Mouse (Mus musculus) spleen, embryonic (tissue): ENCODE data around the gene Kat5.

ENCODE experiments used
- CTCF ChIA-PET: fragments of 350-600 bp; sonication (Branson Sonifier 250); formaldehyde crosslinking; loops from one replicate; lab custom pipeline; 2022; lab: Charles Lee

Kat5 gene

GRCm38 (mm10) chr19:5609547-5610404 is at the start of gene Kat5:
Kat5 (minus strand) TSS chr19:5610237.
- CTCF ChIA-PET: interaction anchor here (0.9 kb wide), 1 partner anchor 41 kb away, joined by 3 read pairs; no protein-coding TSS in a partner anchor

- CTCF ChIA-PET: no interaction called here
Measured at GRCm38 (mm10) chr19:5654720-5655298, 44.8 kb upstream of the Kat5 start.

- CTCF ChIA-PET: no interaction called here
Measured at GRCm38 (mm10) chr19:5653969-5654719, 44.1 kb upstream of the Kat5 start.

DNA sequence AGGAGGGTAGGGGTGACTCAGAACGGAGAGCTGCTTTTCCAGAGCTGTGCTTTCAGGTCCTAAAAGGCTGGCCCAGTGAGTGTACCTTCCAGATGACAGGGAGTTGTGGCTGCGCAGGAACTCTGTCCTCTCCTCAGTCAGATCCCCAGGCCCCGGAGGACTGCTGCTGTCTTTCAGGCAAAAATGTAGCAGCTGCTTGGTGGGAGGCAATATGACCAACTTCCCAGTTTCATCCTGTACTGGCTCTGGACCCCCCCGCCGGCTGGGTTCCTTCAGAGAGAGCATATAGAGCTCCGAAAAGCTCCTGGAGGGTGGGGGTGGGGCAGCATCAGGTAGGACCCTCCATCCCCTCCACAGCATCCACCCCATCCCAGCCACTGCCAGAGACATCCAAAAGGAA is 42.5 kb upstream of the Kat5 start:
- CTCF ChIA-PET: no interaction called here

DNA sequence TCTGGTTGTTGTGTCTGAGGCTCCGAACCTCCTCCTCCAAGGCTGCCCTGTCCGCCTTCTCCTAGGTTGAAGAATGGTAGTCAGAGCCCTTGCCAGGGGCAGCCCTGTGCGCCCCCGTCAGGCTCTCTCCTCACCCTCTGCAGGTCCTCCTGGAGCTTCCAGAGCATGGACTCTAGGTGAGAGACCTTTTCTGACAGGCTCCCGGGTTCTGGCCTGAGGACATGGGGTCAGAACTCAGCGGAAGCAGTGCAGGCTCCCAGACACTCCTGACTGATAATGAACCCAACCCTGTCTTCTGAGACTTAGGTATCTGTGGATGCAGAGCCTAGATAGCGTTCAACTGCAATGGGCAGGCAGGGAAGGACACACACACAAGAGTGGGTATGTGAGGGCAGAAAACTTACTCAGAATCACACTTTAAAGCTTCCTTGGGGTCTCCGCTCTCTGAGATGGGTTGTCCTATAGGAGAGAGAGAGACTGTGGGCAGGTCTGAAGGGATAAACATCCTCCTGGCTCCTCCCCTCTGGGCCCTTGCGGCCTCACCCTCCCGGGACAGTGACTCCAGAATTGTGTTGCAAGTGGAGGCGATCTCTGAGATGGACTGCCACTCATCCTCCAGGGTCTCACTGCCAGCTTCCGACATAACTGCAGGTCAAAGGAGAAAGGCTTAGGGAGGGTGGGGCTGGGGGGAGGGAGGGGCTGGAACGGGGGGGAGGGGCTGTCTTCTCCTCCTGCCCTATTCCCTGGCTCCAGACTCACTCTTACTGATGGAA is 41.7 kb upstream of the Kat5 start:
- CTCF ChIA-PET: no interaction called here

GRCm38 (mm10) chr19:5649298-5649741 is 39.3 kb upstream of the Kat5 start:
- CTCF ChIA-PET: interaction anchor here (0.6 kb wide), 1 partner anchor 1625 kb away, joined by 3 read pairs; no protein-coding TSS in a partner anchor

DNA sequence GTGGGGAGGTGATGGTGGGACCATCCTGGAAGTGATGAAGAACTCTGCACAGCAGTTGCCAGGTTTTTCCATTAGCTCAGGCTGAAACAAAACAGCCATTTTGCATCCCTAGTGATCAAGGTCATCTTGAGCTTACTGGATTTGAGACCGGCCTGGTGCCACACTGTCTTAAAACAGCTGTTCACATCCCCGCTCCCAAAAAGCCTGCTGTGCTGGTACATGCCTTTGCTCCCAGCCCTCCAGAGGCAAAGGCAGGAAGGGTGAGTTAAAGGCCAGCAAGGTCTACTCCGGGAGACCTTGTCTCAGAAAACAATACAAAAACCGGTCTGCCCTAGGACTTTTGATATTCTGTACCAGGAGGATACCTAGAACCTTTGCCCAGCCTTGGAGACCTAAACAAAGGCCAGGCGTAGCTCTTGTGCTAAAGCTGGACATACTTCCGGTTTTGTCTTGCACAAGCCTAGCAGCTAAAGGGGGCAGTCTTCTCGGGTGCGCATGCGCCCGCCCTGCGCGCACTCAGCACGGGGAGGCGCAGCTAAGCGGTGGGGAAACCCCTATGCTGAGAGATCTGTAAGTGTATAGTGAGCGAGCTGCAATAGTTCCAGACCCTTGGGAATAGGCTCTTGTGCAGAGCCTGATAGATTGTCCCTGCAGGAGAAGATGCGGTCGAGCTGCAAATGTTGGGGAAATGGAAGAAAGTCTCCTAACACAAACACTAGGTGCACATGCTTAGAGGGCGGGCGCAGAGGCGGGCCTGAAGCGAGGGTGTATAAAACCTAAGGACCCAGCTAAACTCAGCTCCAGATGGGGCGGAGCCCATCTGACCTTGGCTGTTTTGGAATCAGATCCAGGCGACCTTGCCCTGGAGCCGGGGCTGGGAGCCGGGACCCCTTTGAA is 38.6 kb upstream of the Kat5 start:
- CTCF ChIA-PET: interaction anchor here (0.5 to 0.6 kb wide), 2 partner anchors 11 to 1626 kb away, joined by 3 read pairs; no protein-coding TSS in a partner anchor

DNA sequence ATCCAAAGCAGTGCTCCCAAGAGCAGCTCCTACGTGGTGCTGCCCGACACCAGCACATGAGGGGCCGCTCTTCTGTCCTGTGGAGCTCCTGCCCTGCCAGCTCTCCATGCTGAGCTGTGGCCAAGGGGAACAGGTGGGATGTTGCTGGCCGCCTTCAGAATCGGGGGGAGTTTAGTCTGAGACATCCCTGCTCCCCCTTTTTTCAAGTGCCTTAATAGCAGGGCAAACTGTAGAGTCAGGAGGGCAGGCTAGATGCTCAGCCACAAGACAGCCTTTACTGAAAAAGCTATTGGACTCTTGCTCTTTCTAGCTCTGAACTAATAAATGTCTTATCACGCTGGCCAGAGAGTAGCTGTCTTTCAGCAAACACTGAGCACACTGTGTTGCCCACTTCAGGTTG is 37.8 kb upstream of the Kat5 start:
- CTCF ChIA-PET: no interaction called here

DNA sequence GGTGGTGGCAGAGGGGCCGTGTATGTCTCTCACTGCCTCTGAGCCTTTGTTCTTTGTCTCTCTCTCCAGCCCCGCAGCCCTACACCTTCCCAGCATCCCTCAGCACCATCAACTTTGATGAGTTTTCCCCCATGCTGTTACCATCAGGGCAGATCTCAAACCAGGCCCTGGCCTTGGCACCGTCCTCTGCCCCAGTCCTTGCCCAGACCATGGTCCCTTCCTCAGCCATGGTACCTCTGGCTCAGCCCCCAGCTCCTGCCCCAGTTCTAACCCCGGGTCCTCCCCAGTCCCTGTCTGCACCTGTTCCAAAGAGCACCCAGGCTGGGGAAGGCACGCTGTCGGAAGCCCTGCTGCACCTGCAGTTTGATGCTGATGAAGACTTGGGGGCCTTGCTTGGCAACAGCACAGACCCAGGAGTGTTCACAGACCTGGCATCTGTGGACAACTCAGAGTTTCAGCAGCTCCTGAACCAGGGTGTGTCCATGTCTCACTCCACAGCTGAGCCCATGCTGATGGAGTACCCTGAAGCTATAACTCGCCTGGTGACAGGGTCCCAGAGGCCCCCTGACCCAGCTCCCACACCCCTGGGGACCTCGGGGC is 36.8 kb upstream of the Kat5 start:
- CTCF ChIA-PET: interaction anchor here (0.7 kb wide), 1 partner anchor 9 kb away, joined by 3 read pairs; the partner anchor contains the start of gene Rela

GRCm38 (mm10) chr19:5645280-5645679 is 35.2 kb upstream of the Kat5 start:
- CTCF ChIA-PET: no interaction called here

DNA sequence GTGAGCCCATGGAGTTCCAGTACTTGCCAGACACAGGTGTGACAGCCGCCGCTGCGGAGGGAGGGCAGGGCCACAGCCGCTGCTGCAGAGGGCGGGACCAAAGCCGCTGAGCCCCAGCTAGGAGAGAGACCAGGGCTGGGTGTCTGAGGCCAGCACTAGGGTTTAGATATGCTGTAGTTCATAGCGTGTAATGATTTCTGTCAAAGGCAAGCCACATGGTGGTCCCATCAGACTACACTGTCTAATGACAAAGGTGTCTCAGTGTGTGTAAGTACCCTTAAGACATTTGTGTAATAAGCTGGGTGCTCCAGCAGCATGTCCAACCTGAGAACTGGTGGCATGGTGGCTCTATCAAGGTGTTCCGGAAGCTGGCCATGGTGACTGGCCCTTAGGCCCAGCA is 31.6 kb upstream of the Kat5 start:
- CTCF ChIA-PET: no interaction called here

DNA sequence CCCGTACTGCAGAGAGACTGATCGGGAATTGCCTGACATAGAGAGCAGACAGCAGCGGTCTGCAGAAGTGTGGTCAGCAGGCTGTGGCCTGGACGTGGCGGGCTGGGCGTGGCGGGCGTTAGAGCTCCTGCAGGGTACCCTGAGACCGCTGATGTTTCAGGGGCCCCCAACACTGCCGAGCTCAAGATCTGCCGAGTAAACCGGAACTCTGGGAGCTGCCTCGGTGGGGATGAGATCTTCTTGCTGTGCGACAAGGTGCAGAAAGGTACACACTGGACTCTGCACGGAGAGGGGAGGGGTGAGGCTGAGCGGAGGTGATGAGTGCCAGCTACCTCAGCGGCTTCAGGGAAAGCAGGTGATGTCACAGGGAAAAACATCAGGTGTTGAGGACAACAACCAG is 31.0 kb upstream of the Kat5 start:
- CTCF ChIA-PET: no interaction called here

DNA sequence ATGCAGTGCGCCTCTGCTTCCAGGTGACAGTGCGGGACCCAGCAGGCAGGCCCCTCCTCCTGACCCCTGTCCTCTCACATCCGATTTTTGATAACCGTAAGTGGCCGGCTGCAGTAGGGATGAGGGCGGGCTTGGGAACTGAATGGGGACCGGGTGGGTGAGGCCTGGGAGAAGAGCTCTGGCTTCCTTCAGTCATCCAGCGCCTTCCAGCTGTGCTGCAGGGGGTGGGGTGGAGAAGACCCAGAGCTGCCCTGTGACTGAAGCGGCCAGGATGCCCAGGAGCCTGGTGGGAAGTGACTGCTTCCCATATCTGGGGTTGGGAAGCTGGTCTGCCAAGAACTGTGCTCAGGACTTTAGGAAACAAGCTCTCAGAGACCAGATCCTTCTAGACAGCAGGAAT is 30.3 kb upstream of the Kat5 start:
- CTCF ChIA-PET: no interaction called here

GRCm38 (mm10) chr19:5638416-5639005 is 28.5 kb upstream of the Kat5 start:
- CTCF ChIA-PET: interaction anchor here (0.7 kb wide), 1 partner anchor 36 kb away, joined by 3 read pairs; no protein-coding TSS in a partner anchor

- CTCF ChIA-PET: interaction anchor here (0.7 to 1.0 kb wide), 2 partner anchors 9 to 35 kb away, joined by 3 read pairs; no protein-coding TSS in a partner anchor
Measured at GRCm38 (mm10) chr19:5637069-5638047, 27.3 kb upstream of the Kat5 start, which contains the start of gene Rela. Rela (plus strand) TSS chr19:5637483.

- CTCF ChIA-PET: no interaction called here
Measured at GRCm38 (mm10) chr19:5636571-5637041, 26.6 kb upstream of the Kat5 start.

DNA sequence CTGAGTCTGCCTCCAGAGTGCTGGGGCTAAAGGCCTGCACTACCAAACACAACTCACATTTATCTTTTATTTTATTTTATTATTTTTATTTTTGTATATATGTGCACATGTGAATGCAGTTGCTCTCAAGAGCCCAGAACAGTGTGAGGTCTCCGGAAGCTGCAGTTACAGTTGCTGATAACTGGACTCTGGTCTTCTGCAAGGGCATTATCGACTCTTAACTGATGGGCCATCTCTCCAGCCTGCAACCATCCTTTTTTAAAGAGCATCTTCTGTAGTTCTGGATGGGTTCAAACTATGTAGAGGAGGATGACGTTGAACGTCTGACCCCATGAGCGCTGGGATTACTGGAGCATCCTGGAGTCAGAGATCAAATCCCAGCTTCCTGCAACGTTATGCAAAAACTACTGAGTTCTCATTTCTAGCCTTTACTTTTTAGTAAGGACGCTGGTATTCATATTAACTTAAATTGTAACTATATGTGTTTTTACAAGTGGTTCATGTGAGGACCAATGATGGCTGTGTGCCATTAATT is 26.1 kb upstream of the Kat5 start:
- CTCF ChIA-PET: no interaction called here
